Mouse (Mus musculus) lung, embryonic 15.5 days (tissue): ENCODE measurements around the gene Ino80d. TPM values are rescaled to one million over a fixed set of nuclear protein-coding genes. Genes with fewer than 3 reads are reported as not detected.

Source experiments
- ATAC-seq: fragments of 200-750 bp; cut with Nextera tagmentation; 2 replicates; pipeline ENCODE4 v1.8.0; 2017; ENCODE audit warnings: moderate number of reproducible peaks, borderline replicate concordance; ENCODE audit not compliant: low FRiP score, low TSS enrichment; ENCODE audit errors: extremely low read depth
- H3K27ac ChIP-seq: fragments of 300-500 bp; sonication (generic); 2 replicates; pipeline ENCODE4 v1.5.1; 2015; ENCODE audit warnings: moderate library complexity, mild to moderate bottlenecking, inconsistent platforms
- H3K27me3 ChIP-seq: fragments of 300-500 bp; sonication (generic); 2 replicates; pipeline ENCODE4 v1.6.1; 2015; ENCODE audit warnings: inconsistent platforms
- H3K36me3 ChIP-seq: fragments of 300-500 bp; sonication (generic); 2 replicates; pipeline ENCODE4 v1.6.1; 2015; ENCODE audit warnings: inconsistent platforms
- H3K4me1 ChIP-seq: fragments of 300-500 bp; sonication (generic); 2 replicates; pipeline ENCODE4 v1.6.1; 2015; ENCODE audit warnings: inconsistent platforms
- H3K4me2 ChIP-seq: fragments of 300-500 bp; sonication (generic); 2 replicates; pipeline ENCODE4 v1.6.1; 2015; ENCODE audit warnings: inconsistent platforms, mild to moderate bottlenecking, moderate library complexity
- H3K4me3 ChIP-seq: fragments of 300-500 bp; sonication (generic); 2 replicates; pipeline ENCODE4 v1.5.1; 2015; ENCODE audit warnings: mild to moderate bottlenecking, inconsistent platforms
- H3K9ac ChIP-seq: fragments of 300-500 bp; sonication (generic); 2 replicates; pipeline ENCODE4 v1.6.1; 2015; ENCODE audit warnings: inconsistent platforms
- H3K9me3 ChIP-seq: fragments of 300-500 bp; sonication (generic); 2 replicates; pipeline ENCODE4 v1.6.1; 2016; ENCODE audit warnings: inconsistent platforms
- WGBS: fragments of 180-500 bp; shearing (Covaris S2); methylation state at CpG from one replicate; pipeline ENCODE4 v1.1.7; 2015; 5-methylcytosine and 5-hydroxymethylcytosine counted together
- polyA plus RNA-seq: library from polyadenylated mRNA; unstranded; fragments of >200 nt; fragmentation: Nextera tagmentation; extraction: Ambion mirVana; gene quantifications from 2 replicates; pipeline ENCODE4 v1.2.1, GENCODE M21; 2015

Gene Ino80d
- polyA plus RNA-seq, 1 experiment from 2014 or later = 11.7 TPM

GRCm38 (mm10) chr1:63055386-63055785 lies 59.1 kb downstream of the Ino80d start:
- Histone ChIP-seq H3K9ac (no peak overlapping the region), H3K9me3 (no peaks in the 10 kb centered on the region), H3K4me1 (peaks cover 11% of the 10 kb centered on the region; the same call in 1 of the 2 replicates), H3K4me3 (no peak overlapping the region), H3K27ac (no peak overlapping the region), H3K36me3 (peaks cover 41% of the 10 kb centered on the region), H3K4me2 (no peak overlapping the region), H3K27me3 (no peaks in the 10 kb centered on the region)
- no peak for ATAC-seq
- 48% methylated on average over 3 of the region's 3 CpGs for WGBS

- 68% methylated on average over 8 of the region's 8 CpGs for WGBS
- ATAC-seq = no peak
- Histone ChIP-seq H3K9me3 (no peaks in the 10 kb centered on the region), H3K27ac (no peak overlapping the region), H3K36me3 (0 out of 2 replicates have a peak, but pooled peaks cover 3% of the 10 kb centered on the region), H3K4me2 (no peak overlapping the region), H3K4me3 (no peak overlapping the region), H3K4me1 (peaks cover 11% of the 10 kb centered on the region; the same call in 1 of the 2 replicates), H3K27me3 (no peaks in the 10 kb centered on the region), H3K9ac (no peak overlapping the region)
These were observed 63.6 kb downstream of the Ino80d start for GRCm38 (mm10) chr1:63050866-63051265.

DNA sequence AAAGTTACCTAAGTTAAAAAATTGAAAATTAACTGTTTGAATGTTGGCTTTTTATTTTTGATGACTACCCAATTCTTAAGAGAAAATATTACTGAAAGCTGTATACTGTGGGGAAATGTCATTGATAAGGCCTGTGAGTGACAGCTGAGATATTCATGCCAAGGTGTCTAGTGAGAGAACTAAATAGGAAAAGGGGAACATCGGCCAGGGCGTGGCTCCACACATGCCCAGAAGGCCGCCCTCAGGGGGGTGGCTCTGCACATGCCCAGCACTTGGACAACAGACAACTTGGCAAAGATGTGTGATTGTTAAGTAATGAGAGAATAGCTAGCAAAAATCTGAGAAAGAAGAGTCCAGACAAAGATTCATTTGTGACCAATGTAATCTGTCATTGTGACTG lies 64.5 kb downstream of the Ino80d start:
- H3K4me2 ChIP-seq = no peak overlapping the region
- H3K27me3 ChIP-seq = no peaks in the 10 kb centered on the region
- no peak overlapping the region for H3K4me3 ChIP-seq
- 0 out of 2 replicates have a peak, but pooled peaks cover 3% of the 10 kb centered on the region for H3K36me3 ChIP-seq
- peaks cover 11% of the 10 kb centered on the region; the same call in 1 of the 2 replicates for H3K4me1 ChIP-seq
- H3K9ac ChIP-seq = no peak overlapping the region
- WGBS = 89% methylated on average over 3 of the region's 3 CpGs
- no peak for ATAC-seq
- no peak overlapping the region for H3K27ac ChIP-seq
- H3K9me3 ChIP-seq = no peaks in the 10 kb centered on the region

DNA sequence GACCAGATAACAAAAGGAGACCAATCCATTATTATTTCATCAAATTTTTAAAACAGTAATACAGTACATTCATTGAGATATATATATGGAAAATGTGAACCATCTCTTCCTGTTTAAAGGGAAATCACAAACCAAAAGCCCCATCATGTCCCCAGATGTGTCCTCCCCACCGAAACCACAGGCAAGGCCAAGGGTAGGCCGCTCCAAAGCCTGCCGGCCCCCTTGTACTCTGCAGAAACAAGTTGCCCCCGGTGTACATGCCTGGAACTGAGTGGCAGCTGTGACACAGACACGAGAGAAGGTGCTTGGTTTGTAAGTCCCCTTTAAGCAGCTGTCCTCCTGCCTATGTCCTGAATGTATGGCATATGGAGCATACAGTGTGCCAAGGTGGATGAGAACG lies 66.5 kb downstream of the Ino80d start:
- Histone ChIP-seq H3K4me2 (no peak overlapping the region), H3K9me3 (no peaks in the 10 kb centered on the region), H3K4me1 (peaks cover 6% of the 10 kb centered on the region; the same call in 1 of the 2 replicates), H3K36me3 (0 out of 2 replicates have a peak, but pooled peaks cover 3% of the 10 kb centered on the region), H3K27me3 (no peaks in the 10 kb centered on the region), H3K9ac (no peak overlapping the region), H3K27ac (no peak overlapping the region), H3K4me3 (no peak overlapping the region)
- no peak for ATAC-seq
- 81% methylated on average over 6 of the region's 6 CpGs for WGBS

GRCm38 (mm10) chr1:63032929-63033328 lies 81.5 kb downstream of the Ino80d start:
- Histone ChIP-seq H3K9ac (no peak overlapping the region), H3K4me1 (no peaks in the 10 kb centered on the region), H3K27me3 (no peaks in the 10 kb centered on the region), H3K36me3 (no peaks in the 10 kb centered on the region), H3K27ac (no peak overlapping the region), H3K4me3 (no peak overlapping the region), H3K4me2 (no peak overlapping the region), H3K9me3 (no peaks in the 10 kb centered on the region)
- ATAC-seq = no peak
- 56% methylated on average over 3 of the region's 3 CpGs for WGBS

DNA sequence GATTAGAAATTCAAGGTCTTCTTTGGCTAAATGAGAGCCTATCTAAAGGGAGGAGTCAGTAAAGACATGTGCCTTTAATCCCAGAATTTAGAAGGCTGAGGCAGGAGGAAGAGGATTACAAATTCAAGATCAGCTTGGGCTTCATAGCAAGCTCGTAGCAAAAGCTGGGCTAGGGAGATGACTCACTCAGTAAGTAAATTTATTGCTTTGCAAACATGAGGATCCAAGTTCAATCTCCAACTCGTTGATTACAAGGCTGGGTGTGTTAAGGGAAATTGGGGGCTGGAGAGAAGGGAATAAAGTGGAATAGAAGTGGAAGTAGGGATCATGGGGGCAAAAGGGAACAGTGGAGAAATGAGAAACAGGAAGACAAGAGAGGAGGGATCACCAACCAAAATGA lies 94.6 kb downstream of the Ino80d start:
- 32% methylated on average over 2 of the region's 2 CpGs for WGBS
- Histone ChIP-seq H3K4me1 (no peaks in the 10 kb centered on the region), H3K9ac (no peak overlapping the region), H3K36me3 (no peaks in the 10 kb centered on the region), H3K27me3 (no peaks in the 10 kb centered on the region), H3K4me3 (no peak overlapping the region), H3K4me2 (no peak overlapping the region), H3K27ac (no peak overlapping the region), H3K9me3 (no peaks in the 10 kb centered on the region)
- ATAC-seq = no peak

DNA sequence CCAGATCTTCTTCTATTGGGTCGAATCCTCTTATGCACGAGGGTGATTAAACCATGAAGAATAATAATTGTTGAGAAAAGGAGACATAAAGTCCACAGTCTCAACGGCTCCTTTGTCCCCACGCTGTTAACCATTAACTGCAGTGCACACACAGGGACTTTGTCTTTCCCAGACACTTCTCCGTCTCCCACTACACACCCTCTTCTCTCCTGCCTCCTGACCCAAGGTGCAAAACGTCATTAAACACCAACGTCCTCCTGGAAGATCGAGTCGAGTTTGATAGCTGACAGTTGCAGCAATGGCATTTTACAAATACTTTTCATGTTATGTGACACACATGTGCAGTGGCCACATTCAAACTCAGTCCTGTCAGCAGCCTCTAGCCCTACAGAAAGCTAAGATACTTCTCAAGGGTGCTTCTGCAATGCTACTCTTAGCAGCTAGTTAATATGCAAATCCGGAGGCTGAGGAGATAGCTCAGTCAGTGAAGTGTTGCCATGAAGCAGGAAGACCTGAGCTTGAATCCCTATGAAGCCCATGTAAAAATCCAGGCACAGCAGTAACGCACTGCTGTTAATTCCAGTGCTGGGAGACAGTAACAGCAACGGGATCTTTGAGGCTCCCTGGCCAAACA lies 109.3 kb downstream of the Ino80d start:
- peak overlapping the region; percentile 75 for H3K27ac ChIP-seq
- 37% methylated on average over 12 of the region's 12 CpGs for WGBS
- H3K9me3 ChIP-seq = no peaks in the 10 kb centered on the region
- no peak overlapping the region for H3K4me3 ChIP-seq
- H3K9ac ChIP-seq = no peak overlapping the region
- no peaks in the 10 kb centered on the region for H3K36me3 ChIP-seq
- H3K27me3 ChIP-seq = no peaks in the 10 kb centered on the region
- 0 out of 2 replicates have a peak overlapping the region, but pooled peaks have one; percentile 6 for H3K4me2 ChIP-seq
- ATAC-seq = peak; percentile 74
- H3K4me1 ChIP-seq = peaks cover 5% of the 10 kb centered on the region; the same call in 1 of the 2 replicates

- H3K36me3 ChIP-seq = no peaks in the 10 kb centered on the region
- no peaks in the 10 kb centered on the region for H3K27me3 ChIP-seq
- H3K4me3 ChIP-seq = no peak overlapping the region
These were observed 112.6 kb downstream of the Ino80d start for GRCm38 (mm10) chr1:63001874-63002273.

GRCm38 (mm10) chr1:62993348-62993747 lies 121.1 kb downstream of the Ino80d start:
- WGBS = 43% methylated on average over 1 of the region's 1 CpGs
- H3K27ac ChIP-seq = no peak overlapping the region

More at GRCm38 (mm10) chr1:63001874-63002273, 112.6 kb downstream of the Ino80d start:
- ATAC-seq = no peak
- no peak overlapping the region for H3K27ac ChIP-seq
- H3K4me1 ChIP-seq = peaks cover 5% of the 10 kb centered on the region; the same call in 1 of the 2 replicates
- 56% methylated on average over 3 of the region's 3 CpGs for WGBS
- no peaks in the 10 kb centered on the region for H3K9me3 ChIP-seq
- no peak overlapping the region for H3K4me2 ChIP-seq
- no peak overlapping the region for H3K9ac ChIP-seq

DNA sequence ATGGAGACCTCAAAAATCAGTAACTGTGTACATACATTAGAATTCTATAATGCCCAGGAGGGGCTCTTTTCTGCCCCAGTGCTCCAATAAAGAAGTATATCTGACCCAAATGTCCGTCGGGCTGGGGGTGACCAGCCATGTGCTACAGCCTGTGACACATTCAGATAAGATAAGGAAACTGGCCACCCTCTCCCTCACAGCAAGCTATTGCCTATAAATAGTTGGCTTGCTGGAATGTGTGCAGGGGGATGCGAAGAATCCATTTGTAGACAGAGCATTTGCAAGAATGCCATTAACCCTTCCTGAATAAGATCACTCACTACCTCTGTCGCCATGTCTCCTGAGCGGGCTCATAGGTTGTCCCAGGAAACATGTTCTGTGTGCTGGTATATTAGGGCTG lies 121.8 kb downstream of the Ino80d start:
- Histone ChIP-seq H3K9me3 (no peaks in the 10 kb centered on the region; the same call in 1 of the 2 replicates), H3K4me1 (no peaks in the 10 kb centered on the region; the same call in 1 of the 2 replicates), H3K4me3 (no peak overlapping the region), H3K4me2 (no peak overlapping the region), H3K27ac (no peak overlapping the region), H3K36me3 (no peaks in the 10 kb centered on the region), H3K9ac (no peak overlapping the region), H3K27me3 (no peaks in the 10 kb centered on the region)
- no peak for ATAC-seq
- WGBS = 29% methylated on average over 5 of the region's 5 CpGs

More at GRCm38 (mm10) chr1:62993348-62993747, 121.1 kb downstream of the Ino80d start:
- Histone ChIP-seq H3K4me2 (no peak overlapping the region), H3K9me3 (no peaks in the 10 kb centered on the region; the same call in 1 of the 2 replicates), H3K4me1 (no peaks in the 10 kb centered on the region; the same call in 1 of the 2 replicates), H3K27me3 (no peaks in the 10 kb centered on the region), H3K9ac (no peak overlapping the region), H3K36me3 (no peaks in the 10 kb centered on the region), H3K4me3 (no peak overlapping the region)
- ATAC-seq = no peak

DNA sequence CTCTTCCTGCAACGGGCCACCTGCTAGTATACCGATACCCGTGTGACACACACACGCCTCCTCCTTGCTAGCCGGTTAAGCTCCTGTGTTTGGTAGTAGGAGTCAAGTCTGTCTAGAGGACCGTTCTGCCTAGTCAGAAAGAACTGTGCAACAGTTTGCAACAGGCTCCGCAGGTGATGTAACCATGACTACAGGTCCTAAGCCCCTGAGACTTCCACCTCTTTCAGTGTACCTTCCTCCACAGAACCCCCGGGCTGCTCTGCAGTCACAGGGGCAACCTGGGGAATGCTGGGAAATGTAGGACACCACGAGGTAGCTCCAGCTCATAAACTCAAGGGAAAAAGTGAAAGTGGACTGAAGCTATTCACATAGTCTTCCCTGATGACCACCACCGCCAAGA lies 123.4 kb downstream of the Ino80d start:
- Histone ChIP-seq H3K4me2 (no peak overlapping the region), H3K27me3 (no peaks in the 10 kb centered on the region), H3K9ac (no peak overlapping the region), H3K36me3 (no peaks in the 10 kb centered on the region), H3K27ac (no peak overlapping the region), H3K9me3 (no peaks in the 10 kb centered on the region; the same call in 1 of the 2 replicates), H3K4me1 (no peaks in the 10 kb centered on the region; the same call in 1 of the 2 replicates), H3K4me3 (no peak overlapping the region)
- no peak for ATAC-seq
- WGBS = 77% methylated on average over 10 of the region's 10 CpGs

GRCm38 (mm10) chr1:62987561-62987960 lies 126.9 kb downstream of the Ino80d start:
- no peak overlapping the region for H3K27ac ChIP-seq
- no peak overlapping the region for H3K4me2 ChIP-seq
- H3K27me3 ChIP-seq = no peaks in the 10 kb centered on the region
- no peaks in the 10 kb centered on the region for H3K9me3 ChIP-seq
- H3K36me3 ChIP-seq = no peaks in the 10 kb centered on the region
- no peak overlapping the region for H3K4me3 ChIP-seq
- H3K9ac ChIP-seq = no peak overlapping the region
- WGBS = 67% methylated on average over 2 of the region's 2 CpGs
- ATAC-seq = no peak
- H3K4me1 ChIP-seq = no peaks in the 10 kb centered on the region
